Mouse (Mus musculus) cerebral cortex, adult 2 months (tissue): ENCODE data around the gene Celsr1.

Experiments
- WGBS: fragments of 180-500 bp; shearing (Covaris S2); methylation state at CpG from one replicate; pipeline ENCODE4 v1.1.7; 2018; 5-methylcytosine and 5-hydroxymethylcytosine counted together

Gene Celsr1

GRCm38 (mm10) chr15:86064850-86065229 lies 31.3 kb upstream of the Celsr1 start:
- WGBS, result 71% methylated on average over 3 of the region's 3 CpGs

- WGBS, result 79% methylated on average over 8 of the region's 8 CpGs
These were observed 30.7 kb upstream of the Celsr1 start for GRCm38 (mm10) chr15:86064191-86064849.

- 60% methylated on average over 6 of the region's 6 CpGs for WGBS
These were observed 28.4 kb upstream of the Celsr1 start for GRCm38 (mm10) chr15:86061848-86062481.

- 86% methylated on average over 7 of the region's 7 CpGs for WGBS
These were observed 27.6 kb upstream of the Celsr1 start for GRCm38 (mm10) chr15:86061221-86061620.

- 51% methylated on average over 12 of the region's 12 CpGs for WGBS
These were observed 27.0 kb upstream of the Celsr1 start for GRCm38 (mm10) chr15:86060581-86060980.

- 60% methylated on average over 7 of the region's 7 CpGs for WGBS
These were observed 26.3 kb upstream of the Celsr1 start for GRCm38 (mm10) chr15:86059835-86060380.

GRCm38 (mm10) chr15:86058931-86059834 lies 25.6 kb upstream of the Celsr1 start:
- WGBS, result 1% methylated on average over 49 of the region's 49 CpGs

GRCm38 (mm10) chr15:86058394-86058915 lies 24.9 kb upstream of the Celsr1 start:
- under 1% methylated on average over 66 of the region's 70 CpGs for WGBS

- 17% methylated on average over 7 of the region's 7 CpGs for WGBS
These were observed 24.3 kb upstream of the Celsr1 start for GRCm38 (mm10) chr15:86057908-86058307.

GRCm38 (mm10) chr15:86057413-86057812 lies 23.8 kb upstream of the Celsr1 start, which contains the start of gene Gramd4:
Gene Gramd4, plus strand, starts transcription at chr15:86057695.
- 35% methylated on average over 6 of the region's 6 CpGs for WGBS

GRCm38 (mm10) chr15:86056221-86056760 lies 22.7 kb upstream of the Celsr1 start:
- 83% methylated on average over 5 of the region's 5 CpGs for WGBS

- WGBS, result 84% methylated on average over 3 of the region's 3 CpGs
These were observed 21.3 kb upstream of the Celsr1 start for GRCm38 (mm10) chr15:86054861-86055260.

GRCm38 (mm10) chr15:86053890-86054536 lies 20.4 kb upstream of the Celsr1 start:
- 9% methylated on average over 2 of the region's 2 CpGs for WGBS

GRCm38 (mm10) chr15:86051878-86052478 lies 18.4 kb upstream of the Celsr1 start:
- WGBS, result 78% methylated on average over 6 of the region's 6 CpGs

- 58% methylated on average over 10 of the region's 10 CpGs for WGBS
These were observed 17.6 kb upstream of the Celsr1 start for GRCm38 (mm10) chr15:86051152-86051551.

GRCm38 (mm10) chr15:86050170-86050743 lies 16.7 kb upstream of the Celsr1 start:
- WGBS, result 79% methylated on average over 4 of the region's 4 CpGs

- WGBS, result 80% methylated on average over 3 of the region's 3 CpGs
These were observed 15.9 kb upstream of the Celsr1 start for GRCm38 (mm10) chr15:86049510-86049909.

GRCm38 (mm10) chr15:86042364-86042763 lies 8.8 kb upstream of the Celsr1 start:
- WGBS, result 41% methylated on average over 4 of the region's 4 CpGs

- 91% methylated on average over 5 of the region's 5 CpGs for WGBS
These were observed 7.8 kb upstream of the Celsr1 start for GRCm38 (mm10) chr15:86041421-86041820.

- WGBS, result 5% methylated on average over 2 of the region's 2 CpGs
These were observed 5.2 kb upstream of the Celsr1 start for GRCm38 (mm10) chr15:86038802-86039201.
